Mouse (Mus musculus): ENCODE results near the gene Gnai3. TPM values are rescaled to one million over a fixed set of nuclear protein-coding genes. Genes with fewer than 3 reads are reported as not detected.

The Gnai3 gene
- polyA plus RNA-seq, 1 experiment, result 28.8 TPM

DNA sequence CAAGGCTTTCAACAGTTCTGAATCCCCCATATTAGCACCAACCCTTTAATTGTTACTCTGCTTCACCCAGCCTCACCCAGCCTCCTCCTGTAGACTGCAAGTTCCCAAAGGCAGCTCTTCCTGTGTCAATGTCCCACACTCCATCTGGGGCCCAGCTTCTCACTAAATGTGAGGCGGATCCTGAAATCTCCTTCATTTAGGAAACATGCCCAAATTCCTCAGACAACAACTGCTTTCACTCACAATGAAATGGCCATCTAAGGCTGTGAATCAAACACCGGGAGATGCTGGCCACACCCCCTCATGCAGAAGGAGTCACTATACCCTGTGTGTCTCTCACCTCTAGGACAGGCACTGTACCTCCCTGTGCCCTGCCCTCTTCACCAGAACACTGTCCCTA, 56.0 kb downstream of the Gnai3 start:
- Histone ChIP-seq H3K79me2 (ENCODE audit: control insufficient read depth, insufficient read depth) (peaks cover 24% of the 10 kb centered on the region), H3K79me3 (ENCODE audit: low read depth) (peaks cover under 1% of the 10 kb centered on the region), H3K27me3 (ENCODE audit: control insufficient read depth, insufficient read depth, insufficient read length) (no peaks in the 10 kb centered on the region)

GRCm38 (mm10) chr3:108088842-108089380, 57.0 kb downstream of the Gnai3 start:
- no peak overlapping the region for H3K4me3 ChIP-seq (ENCODE audit: insufficient read depth, poor library complexity, severe bottlenecking)
- no peaks in the 10 kb centered on the region for H3K27me3 ChIP-seq (ENCODE audit: control insufficient read depth, insufficient read depth, insufficient read length)
- TF ChIP-seq MYOG (IDR thresholded peaks at IDR 0.05; ENCODE audit: control insufficient read depth, extremely low read depth, insufficient read length), result no peak
- no peak for TF ChIP-seq CEBPB (IDR thresholded peaks at IDR 0.05; ENCODE audit: low read depth)
- TF ChIP-seq MAX (IDR thresholded peaks at IDR 0.05), result no peak
- TF ChIP-seq MYOD1 (IDR thresholded peaks at IDR 0.05; ENCODE audit: control insufficient read depth, insufficient read length, low read depth), result no peak
- TF ChIP-seq CTCF (IDR thresholded peaks at IDR 0.05; ENCODE audit: control insufficient read depth, insufficient read depth, insufficient read length), result no peak
- TF ChIP-seq FOSL1 (IDR thresholded peaks at IDR 0.05; ENCODE audit: insufficient read depth, low read length, poor library complexity, severe bottlenecking), result no peak
- no peak for TF ChIP-seq USF1 (IDR thresholded peaks at IDR 0.05; ENCODE audit: low read depth)
- H3K79me2 ChIP-seq (ENCODE audit: control insufficient read depth, insufficient read depth), result peaks cover 34% of the 10 kb centered on the region
- no peak overlapping the region for H3ac ChIP-seq (ENCODE audit: control insufficient read depth, insufficient read length, low read depth)
- H3K36me3 ChIP-seq (ENCODE audit: control insufficient read depth, insufficient read depth), result peaks cover 4% of the 10 kb centered on the region
- peaks cover 11% of the 10 kb centered on the region for H3K79me3 ChIP-seq (ENCODE audit: low read depth)

More for the DNA sequence above, 56.0 kb downstream of the Gnai3 start:
- no peaks in the 10 kb centered on the region for H3K36me3 ChIP-seq (ENCODE audit: control insufficient read depth, insufficient read depth)
- no peak overlapping the region for H3ac ChIP-seq (ENCODE audit: control insufficient read depth, insufficient read length, low read depth)
- no peak overlapping the region for H3K4me3 ChIP-seq (ENCODE audit: insufficient read depth, poor library complexity, severe bottlenecking)
- TF ChIP-seq FOSL1 (IDR thresholded peaks at IDR 0.05; ENCODE audit: insufficient read depth, low read length, poor library complexity, severe bottlenecking), result no peak
- TF ChIP-seq MYOD1 (IDR thresholded peaks at IDR 0.05; ENCODE audit: control insufficient read depth, insufficient read length, low read depth), result no peak
- no peak for TF ChIP-seq MYOG (IDR thresholded peaks at IDR 0.05; ENCODE audit: control insufficient read depth, extremely low read depth, insufficient read length)
- TF ChIP-seq CEBPB (IDR thresholded peaks at IDR 0.05; ENCODE audit: low read depth), result no peak
- TF ChIP-seq CTCF (IDR thresholded peaks at IDR 0.05; ENCODE audit: control insufficient read depth, insufficient read depth, insufficient read length), result no peak

DNA sequence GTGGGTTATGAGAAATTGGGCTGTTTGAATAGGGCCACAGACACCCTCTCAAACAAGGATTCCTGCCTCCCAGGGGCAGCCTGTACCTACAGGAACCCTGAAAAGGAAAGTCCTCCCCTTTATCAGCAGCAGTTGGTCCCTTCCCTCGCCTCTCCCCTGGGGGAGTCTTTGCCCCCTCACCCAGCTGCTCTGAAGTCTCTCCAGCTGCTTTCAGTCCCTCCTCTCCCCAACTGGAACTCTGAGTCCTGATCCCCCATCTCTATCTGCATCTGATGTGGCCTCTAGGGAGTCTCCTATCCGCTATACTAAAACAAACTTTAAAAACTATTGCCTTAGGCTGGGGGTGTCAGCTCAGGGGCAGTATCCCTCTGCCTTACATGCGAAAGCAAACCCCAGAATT, 58.6 kb downstream of the Gnai3 start:
- Histone ChIP-seq H3K4me3 (ENCODE audit: insufficient read depth, poor library complexity, severe bottlenecking) (peak overlapping the region; percentile 79), H3K36me3 (ENCODE audit: control insufficient read depth, insufficient read depth) (peaks cover 14% of the 10 kb centered on the region), H3K79me3 (ENCODE audit: low read depth) (peaks cover 27% of the 10 kb centered on the region), H3K27me3 (ENCODE audit: control insufficient read depth, insufficient read depth, insufficient read length) (no peaks in the 10 kb centered on the region), H3ac (ENCODE audit: control insufficient read depth, insufficient read length, low read depth) (no peak overlapping the region), H3K79me2 (ENCODE audit: control insufficient read depth, insufficient read depth) (peaks cover 50% of the 10 kb centered on the region)
- no peak for TF ChIP-seq MYOD1 (IDR thresholded peaks at IDR 0.05; ENCODE audit: control insufficient read depth, insufficient read length, low read depth)
- TF ChIP-seq CTCF (IDR thresholded peaks at IDR 0.05; ENCODE audit: control insufficient read depth, insufficient read depth, insufficient read length), result no peak

- TF ChIP-seq USF1 (IDR thresholded peaks at IDR 0.05; ENCODE audit: low read depth) (peak; percentile 83), MYOG (IDR thresholded peaks at IDR 0.05; ENCODE audit: control insufficient read depth, extremely low read depth, insufficient read length) (no peak), FOSL1 (IDR thresholded peaks at IDR 0.05; ENCODE audit: insufficient read depth, low read length, poor library complexity, severe bottlenecking) (no peak), CTCF (IDR thresholded peaks at IDR 0.05; ENCODE audit: control insufficient read depth, insufficient read depth, insufficient read length) (no peak), MAX (IDR thresholded peaks at IDR 0.05) (peak; percentile 96), MYOD1 (IDR thresholded peaks at IDR 0.05; ENCODE audit: control insufficient read depth, insufficient read length, low read depth) (peak; percentile 64), CEBPB (IDR thresholded peaks at IDR 0.05; ENCODE audit: low read depth) (peak; percentile 20)
- Histone ChIP-seq H3ac (ENCODE audit: control insufficient read depth, insufficient read length, low read depth) (peak within 1 kb of the TSS; percentile 87), H3K79me2 (ENCODE audit: control insufficient read depth, insufficient read depth) (peaks cover 58% of the 10 kb centered on the region), H3K79me3 (ENCODE audit: low read depth) (peaks cover 35% of the 10 kb centered on the region), H3K4me3 (ENCODE audit: insufficient read depth, poor library complexity, severe bottlenecking) (peak within 1 kb of the TSS; percentile 79), H3K36me3 (ENCODE audit: control insufficient read depth, insufficient read depth) (peaks cover 14% of the 10 kb centered on the region), H3K27me3 (ENCODE audit: control insufficient read depth, insufficient read depth, insufficient read length) (no peaks in the 10 kb centered on the region)
Observed at GRCm38 (mm10) chr3:108086470-108086979, 59.4 kb downstream of the Gnai3 start, which contains the start of gene Ampd2. Ampd2 (minus strand) TSS chr3:108086651.

- H3K4me3 ChIP-seq (ENCODE audit: insufficient read depth, poor library complexity, severe bottlenecking), result peak overlapping the region; percentile 79
- H3K27me3 ChIP-seq (ENCODE audit: control insufficient read depth, insufficient read depth, insufficient read length), result no peaks in the 10 kb centered on the region
- H3ac ChIP-seq (ENCODE audit: control insufficient read depth, insufficient read length, low read depth), result peak overlapping the region; percentile 87
- peaks cover 14% of the 10 kb centered on the region for H3K36me3 ChIP-seq (ENCODE audit: control insufficient read depth, insufficient read depth)
- H3K79me3 ChIP-seq (ENCODE audit: low read depth), result peaks cover 38% of the 10 kb centered on the region
- no peak for TF ChIP-seq MYOG (IDR thresholded peaks at IDR 0.05; ENCODE audit: control insufficient read depth, extremely low read depth, insufficient read length)
- no peak for TF ChIP-seq FOSL1 (IDR thresholded peaks at IDR 0.05; ENCODE audit: insufficient read depth, low read length, poor library complexity, severe bottlenecking)
- no peak for TF ChIP-seq MYOD1 (IDR thresholded peaks at IDR 0.05; ENCODE audit: control insufficient read depth, insufficient read length, low read depth)
- no peak for TF ChIP-seq USF1 (IDR thresholded peaks at IDR 0.05; ENCODE audit: low read depth)
- no peak for TF ChIP-seq CTCF (IDR thresholded peaks at IDR 0.05; ENCODE audit: control insufficient read depth, insufficient read depth, insufficient read length)
- TF ChIP-seq CEBPB (IDR thresholded peaks at IDR 0.05; ENCODE audit: low read depth), result no peak
- TF ChIP-seq MAX (IDR thresholded peaks at IDR 0.05), result no peak
- peaks cover 64% of the 10 kb centered on the region for H3K79me2 ChIP-seq (ENCODE audit: control insufficient read depth, insufficient read depth)
Observed at GRCm38 (mm10) chr3:108085721-108086469, 60.1 kb downstream of the Gnai3 start.
